Mouse (Mus musculus): ENCODE data around the gene Arsg. TPM values are rescaled to one million over a fixed set of nuclear protein-coding genes. Genes with fewer than 3 reads are reported as not detected.
"Not testable (repeated sequence)": the region's sequence is repeated elsewhere in the genome, so short reads cannot be mapped to it uniquely, and the experiment has no call there.

Gene Arsg
- polyA plus RNA-seq, 1 experiment: 5.8 TPM

GRCm38 (mm10) chr11:109615286-109615685 lies 142.1 kb downstream of the Arsg start:
- TF ChIP-seq POLR2A (IDR thresholded peaks at IDR 0.05; ENCODE audit: insufficient read depth, low read length) (no peak), EP300 (IDR thresholded peaks at IDR 0.05; ENCODE audit: insufficient read depth, low read depth, low read length) (no peak)
- H3K27ac ChIP-seq (ENCODE audit: insufficient read depth, low read length): no peak overlapping the region
- no peaks in the 10 kb centered on the region for H3K9me3 ChIP-seq (replicated peaks; ENCODE audit: control insufficient read depth, insufficient read depth, low read length, poor library complexity, severe bottlenecking)
- H3K36me3 ChIP-seq (ENCODE audit: control insufficient read depth, insufficient read depth, low read length, poor library complexity, severe bottlenecking): no peaks in the 10 kb centered on the region
- H3K4me1 ChIP-seq (ENCODE audit: control insufficient read depth, insufficient read depth, low read length): no peaks in the 10 kb centered on the region
- no peak overlapping the region for H3K4me3 ChIP-seq (ENCODE audit: low read depth, low read length)
- H3K27me3 ChIP-seq (ENCODE audit: control insufficient read depth, insufficient read depth, low read length, poor library complexity, severe bottlenecking): no peaks in the 10 kb centered on the region
- H3K9ac ChIP-seq (ENCODE audit: low read depth, poor library complexity, severe bottlenecking): no peak overlapping the region

- H3K27ac ChIP-seq (ENCODE audit: insufficient read depth, low read length): no peak overlapping the region
Observed at GRCm38 (mm10) chr11:109616352-109616751, 143.2 kb downstream of the Arsg start.

GRCm38 (mm10) chr11:109616766-109617165 lies 143.6 kb downstream of the Arsg start:
- Histone ChIP-seq H3K9ac (ENCODE audit: low read depth, poor library complexity, severe bottlenecking) (no peak overlapping the region), H3K4me3 (ENCODE audit: low read depth, low read length) (no peak overlapping the region), H3K27ac (ENCODE audit: insufficient read depth, low read length) (no peak overlapping the region), H3K36me3 (ENCODE audit: control insufficient read depth, insufficient read depth, low read length, poor library complexity, severe bottlenecking) (no peaks in the 10 kb centered on the region), H3K4me1 (ENCODE audit: control insufficient read depth, insufficient read depth, low read length) (no peaks in the 10 kb centered on the region), H3K9me3 (replicated peaks; ENCODE audit: control insufficient read depth, insufficient read depth, low read length, poor library complexity, severe bottlenecking) (no peaks in the 10 kb centered on the region), H3K27me3 (ENCODE audit: control insufficient read depth, insufficient read depth, low read length, poor library complexity, severe bottlenecking) (no peaks in the 10 kb centered on the region)
- TF ChIP-seq EP300 (IDR thresholded peaks at IDR 0.05; ENCODE audit: insufficient read depth, low read depth, low read length) (no peak), CTCF (IDR thresholded peaks at IDR 0.05; ENCODE audit: low read depth, low read length) (no peak), POLR2A (IDR thresholded peaks at IDR 0.05; ENCODE audit: insufficient read depth, low read length) (no peak)

More at GRCm38 (mm10) chr11:109616352-109616751, 143.2 kb downstream of the Arsg start:
- TF ChIP-seq POLR2A (IDR thresholded peaks at IDR 0.05; ENCODE audit: insufficient read depth, low read length): no peak
- TF ChIP-seq EP300 (IDR thresholded peaks at IDR 0.05; ENCODE audit: insufficient read depth, low read depth, low read length): no peak
- no peak for TF ChIP-seq CTCF (IDR thresholded peaks at IDR 0.05; ENCODE audit: low read depth, low read length)
- no peaks in the 10 kb centered on the region for H3K9me3 ChIP-seq (replicated peaks; ENCODE audit: control insufficient read depth, insufficient read depth, low read length, poor library complexity, severe bottlenecking)
- no peaks in the 10 kb centered on the region for H3K4me1 ChIP-seq (ENCODE audit: control insufficient read depth, insufficient read depth, low read length)
- no peak overlapping the region for H3K4me3 ChIP-seq (ENCODE audit: low read depth, low read length)
- no peaks in the 10 kb centered on the region for H3K36me3 ChIP-seq (ENCODE audit: control insufficient read depth, insufficient read depth, low read length, poor library complexity, severe bottlenecking)
- H3K9ac ChIP-seq (ENCODE audit: low read depth, poor library complexity, severe bottlenecking): no peak overlapping the region
- no peaks in the 10 kb centered on the region for H3K27me3 ChIP-seq (ENCODE audit: control insufficient read depth, insufficient read depth, low read length, poor library complexity, severe bottlenecking)

GRCm38 (mm10) chr11:109619055-109619454 lies 145.9 kb downstream of the Arsg start:
- H3K4me3 ChIP-seq (ENCODE audit: low read depth, low read length); H3K27ac ChIP-seq (ENCODE audit: insufficient read depth, low read length); H3K9ac ChIP-seq (ENCODE audit: low read depth, poor library complexity, severe bottlenecking); H3K4me1 ChIP-seq (ENCODE audit: control insufficient read depth, insufficient read depth, low read length); H3K9me3 ChIP-seq (replicated peaks; ENCODE audit: control insufficient read depth, insufficient read depth, low read length, poor library complexity, severe bottlenecking); H3K27me3 ChIP-seq (ENCODE audit: control insufficient read depth, insufficient read depth, low read length, poor library complexity, severe bottlenecking); H3K36me3 ChIP-seq (ENCODE audit: control insufficient read depth, insufficient read depth, low read length, poor library complexity, severe bottlenecking): not testable (repeated sequence)
- TF ChIP-seq CTCF (IDR thresholded peaks at IDR 0.05; ENCODE audit: low read depth, low read length): peak; percentile 18

- no peaks in the 10 kb centered on the region for H3K36me3 ChIP-seq (ENCODE audit: control insufficient read depth, insufficient read depth, low read length, poor library complexity, severe bottlenecking)
- no peak overlapping the region for H3K4me3 ChIP-seq (ENCODE audit: low read depth, low read length)
- H3K27me3 ChIP-seq (ENCODE audit: control insufficient read depth, insufficient read depth, low read length, poor library complexity, severe bottlenecking): no peaks in the 10 kb centered on the region
- H3K9ac ChIP-seq (ENCODE audit: low read depth, poor library complexity, severe bottlenecking): no peak overlapping the region
- H3K27ac ChIP-seq (ENCODE audit: insufficient read depth, low read length): no peak overlapping the region
- no peaks in the 10 kb centered on the region for H3K9me3 ChIP-seq (replicated peaks; ENCODE audit: control insufficient read depth, insufficient read depth, low read length, poor library complexity, severe bottlenecking)
- H3K4me1 ChIP-seq (ENCODE audit: control insufficient read depth, insufficient read depth, low read length): no peaks in the 10 kb centered on the region
- TF ChIP-seq EP300 (IDR thresholded peaks at IDR 0.05; ENCODE audit: insufficient read depth, low read depth, low read length): no peak
- TF ChIP-seq CTCF (IDR thresholded peaks at IDR 0.05; ENCODE audit: low read depth, low read length): no peak
- TF ChIP-seq POLR2A (IDR thresholded peaks at IDR 0.05; ENCODE audit: insufficient read depth, low read length): no peak
Observed at GRCm38 (mm10) chr11:109620356-109620755, 147.2 kb downstream of the Arsg start.

- no peak overlapping the region for H3K4me3 ChIP-seq (ENCODE audit: low read depth, low read length)
- no peaks in the 10 kb centered on the region for H3K36me3 ChIP-seq (ENCODE audit: control insufficient read depth, insufficient read depth, low read length, poor library complexity, severe bottlenecking)
- H3K27ac ChIP-seq (ENCODE audit: insufficient read depth, low read length): no peak overlapping the region
- H3K9me3 ChIP-seq (replicated peaks; ENCODE audit: control insufficient read depth, insufficient read depth, low read length, poor library complexity, severe bottlenecking): no peaks in the 10 kb centered on the region
- H3K9ac ChIP-seq (ENCODE audit: low read depth, poor library complexity, severe bottlenecking): no peak overlapping the region
- no peaks in the 10 kb centered on the region for H3K4me1 ChIP-seq (ENCODE audit: control insufficient read depth, insufficient read depth, low read length)
- no peaks in the 10 kb centered on the region for H3K27me3 ChIP-seq (ENCODE audit: control insufficient read depth, insufficient read depth, low read length, poor library complexity, severe bottlenecking)
- TF ChIP-seq EP300 (IDR thresholded peaks at IDR 0.05; ENCODE audit: insufficient read depth, low read depth, low read length): no peak
- TF ChIP-seq CTCF (IDR thresholded peaks at IDR 0.05; ENCODE audit: low read depth, low read length): peak; percentile 34
Observed at GRCm38 (mm10) chr11:109621183-109621582, 148.0 kb downstream of the Arsg start.

Measured in ES-Bruce4 (cell line).